Mouse (Mus musculus) heart, embryonic 11.5 days (tissue): ENCODE measurements around the gene Phldb1. TPM values are rescaled to one million over a fixed set of nuclear protein-coding genes. Genes with fewer than 3 reads are reported as not detected.
A peak's percentile ranks its signal among the peaks of the same experiment; 100 is the strongest.

Experiments
- ATAC-seq: fragments of 200-750 bp; cut with Nextera tagmentation; replicated peaks from 2 replicates; pipeline ENCODE4 v1.8.0; 2017; ENCODE audit warnings: moderate library complexity; ENCODE audit not compliant: insufficient number of reproducible peaks, low FRiP score, low TSS enrichment
- H3K27ac ChIP-seq: fragments of 300-500 bp; sonication (generic); 2 replicates; pipeline ENCODE4 v1.5.1; 2014; ENCODE audit warnings: mild to moderate bottlenecking, low read depth, low read length
- H3K27me3 ChIP-seq: fragments of 300-500 bp; sonication (generic); 2 replicates; pipeline ENCODE4 v1.6.1; 2014; ENCODE audit warnings: mild to moderate bottlenecking, low read length, mixed read lengths; ENCODE audit not compliant: control insufficient read depth, insufficient read depth
- H3K36me3 ChIP-seq: fragments of 300-500 bp; sonication (generic); 2 replicates; pipeline ENCODE4 v1.6.1; 2014; ENCODE audit warnings: mild to moderate bottlenecking, low read length, moderate library complexity, mixed read lengths; ENCODE audit not compliant: control insufficient read depth, insufficient read depth
- H3K4me1 ChIP-seq: fragments of 300-500 bp; sonication (generic); 2 replicates; pipeline ENCODE4 v1.6.1; 2014; ENCODE audit warnings: low read length; ENCODE audit not compliant: control insufficient read depth, insufficient read depth
- H3K4me2 ChIP-seq: fragments of 300-500 bp; sonication (generic); 2 replicates; pipeline ENCODE4 v1.6.1; 2014; ENCODE audit warnings: mild to moderate bottlenecking, moderate library complexity
- H3K4me3 ChIP-seq: fragments of 300-500 bp; sonication (generic); 2 replicates; pipeline ENCODE4 v1.5.1; 2014; ENCODE audit warnings: low read depth, low read length
- H3K9ac ChIP-seq: fragments of 300-500 bp; sonication (generic); 2 replicates; pipeline ENCODE4 v1.6.1; 2014; ENCODE audit warnings: mild to moderate bottlenecking, low read depth, low read length, moderate library complexity
- H3K9me3 ChIP-seq: fragments of 300-500 bp; sonication (generic); replicated peaks from 2 replicates; pipeline ENCODE4 v1.6.1; 2016; ENCODE audit warnings: low read length; ENCODE audit not compliant: control insufficient read depth
- WGBS: fragments of 180-500 bp; shearing (Covaris S2); extraction: QIAGEN DNeasy Blood & Tissue Kit; methylation state at CpG from one replicate; pipeline ENCODE4 v1.1.7; 2014; ENCODE audit not compliant: insufficient replicate concordance; 5-methylcytosine and 5-hydroxymethylcytosine counted together
- polyA plus RNA-seq: library from polyadenylated mRNA; unstranded; fragments of >200 nt; fragmentation: Nextera tagmentation; extraction: Ambion mirVana; gene quantifications from 2 replicates; pipeline ENCODE4 v1.2.1, GENCODE M21; 2014

The Phldb1 gene
- polyA plus RNA-seq, 1 experiment from 2014 or later: 23.6 TPM

DNA sequence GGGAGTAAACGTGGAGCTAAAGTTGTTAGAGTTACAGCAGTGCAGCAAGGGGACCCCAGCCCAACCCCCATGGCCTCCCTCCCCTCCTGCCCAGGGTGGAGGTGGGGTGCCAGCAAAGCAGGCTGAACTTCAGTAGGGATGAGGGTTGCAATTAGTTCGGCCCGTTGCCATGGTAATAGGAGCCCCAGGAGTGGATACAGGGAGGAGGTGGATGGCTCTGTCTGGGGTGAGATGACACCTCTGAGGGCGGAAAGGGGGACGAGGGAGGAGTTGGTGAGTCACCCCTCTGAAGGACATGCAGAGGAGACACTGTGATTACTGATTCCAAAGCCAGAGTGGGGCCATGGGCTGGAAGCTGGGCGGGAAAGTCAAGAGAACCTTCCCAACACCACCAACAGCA lies 26.1 kb downstream of the Phldb1 start:
- 17% methylated on average over 6 of the region's 6 CpGs for WGBS
- H3K4me1 ChIP-seq: peaks cover 16% of the 10 kb centered on the region
- ATAC-seq: no peak
- H3K9me3 ChIP-seq: no peaks in the 10 kb centered on the region
- H3K4me3 ChIP-seq: peak overlapping the region; percentile 47
- no peaks in the 10 kb centered on the region; the same call in 1 of the 2 replicates for H3K27me3 ChIP-seq
- peaks cover 10% of the 10 kb centered on the region for H3K36me3 ChIP-seq
- peak overlapping the region; percentile 46 for H3K9ac ChIP-seq
- H3K27ac ChIP-seq: peak overlapping the region; percentile 31; the same call in 1 of the 2 replicates
- H3K4me2 ChIP-seq: peak overlapping the region; percentile 75

DNA sequence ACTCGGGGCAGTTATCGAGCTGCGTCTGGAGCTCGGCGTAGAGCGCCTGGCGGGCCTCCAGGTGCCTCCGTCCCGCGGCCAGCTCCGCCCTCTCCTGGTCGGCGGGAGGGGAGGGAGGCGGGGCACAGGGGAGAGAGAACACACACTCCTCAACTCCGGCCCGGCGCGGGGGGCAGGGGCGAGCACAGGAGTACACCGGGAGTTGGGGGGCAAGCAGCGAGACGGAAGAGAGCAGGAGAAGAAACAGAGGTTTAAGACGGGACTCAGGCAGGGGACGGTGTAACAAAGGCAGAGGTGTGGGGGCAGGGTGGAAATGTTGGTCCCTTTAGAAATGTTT lies 26.6 kb downstream of the Phldb1 start:
- Histone ChIP-seq H3K4me1 (peaks cover 16% of the 10 kb centered on the region), H3K36me3 (peaks cover 10% of the 10 kb centered on the region), H3K27ac (peak overlapping the region; percentile 31; the same call in 1 of the 2 replicates), H3K27me3 (no peaks in the 10 kb centered on the region; the same call in 1 of the 2 replicates), H3K4me3 (peak overlapping the region; percentile 47), H3K9ac (peak overlapping the region; percentile 46), H3K9me3 (no peaks in the 10 kb centered on the region), H3K4me2 (peak overlapping the region; percentile 75)
- peak; percentile 64 for ATAC-seq
- 3% methylated on average over 24 of the region's 24 CpGs for WGBS

- WGBS: 27% methylated on average over 28 of the region's 28 CpGs
- H3K36me3 ChIP-seq: peaks cover 10% of the 10 kb centered on the region
- no peaks in the 10 kb centered on the region; the same call in 1 of the 2 replicates for H3K27me3 ChIP-seq
- H3K4me2 ChIP-seq: peak overlapping the region; percentile 75
- no peak overlapping the region for H3K27ac ChIP-seq
- peak overlapping the region; percentile 46 for H3K9ac ChIP-seq
- H3K9me3 ChIP-seq: no peaks in the 10 kb centered on the region
- H3K4me1 ChIP-seq: peaks cover 16% of the 10 kb centered on the region
- ATAC-seq: no peak
- peak overlapping the region; percentile 47 for H3K4me3 ChIP-seq
Measured at GRCm38 (mm10) chr9:44707749-44708428, 27.1 kb downstream of the Phldb1 start.

DNA sequence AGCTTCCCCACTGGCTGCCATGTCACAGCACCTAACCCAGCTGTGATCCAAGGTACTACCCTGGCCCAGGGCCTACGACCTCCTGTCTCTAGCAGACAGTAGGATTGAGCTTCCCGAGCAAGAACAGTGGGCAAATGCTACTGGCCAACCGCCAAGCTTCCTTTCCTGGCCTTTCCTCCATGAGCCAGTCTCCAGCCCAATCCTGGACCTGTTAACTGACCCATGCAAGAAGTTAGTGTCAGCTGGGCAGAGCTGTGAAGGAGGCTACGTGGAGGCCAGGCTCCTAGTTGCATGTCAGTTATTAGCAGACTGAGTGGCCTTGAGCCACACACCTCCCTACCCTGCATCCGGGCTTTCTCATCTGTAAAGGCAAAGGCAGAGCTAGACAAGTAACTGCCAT lies 35.3 kb downstream of the Phldb1 start:
- Histone ChIP-seq H3K9ac (no peak overlapping the region), H3K36me3 (peaks cover 34% of the 10 kb centered on the region)
- WGBS: 78% methylated on average over 5 of the region's 5 CpGs

DNA sequence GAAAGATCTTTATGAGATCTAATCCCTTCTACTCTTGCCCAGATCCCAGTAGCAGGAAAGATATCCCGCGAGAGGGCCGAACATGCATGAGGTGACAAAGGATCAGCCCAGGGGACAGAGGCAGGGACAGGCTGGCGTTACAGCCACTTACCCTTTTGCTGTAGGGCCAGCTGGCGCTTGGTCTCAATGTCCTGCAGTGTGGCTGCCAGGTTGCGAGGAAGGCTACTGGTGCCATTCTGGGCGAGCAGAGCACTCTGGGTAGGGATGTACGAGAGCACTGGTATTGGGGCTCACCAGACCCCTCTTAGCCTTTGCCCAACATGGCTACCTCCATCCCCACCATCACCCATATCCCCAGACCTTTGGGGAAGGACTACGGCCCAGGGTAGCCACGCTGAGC lies 35.8 kb downstream of the Phldb1 start:
- no peak overlapping the region for H3K4me3 ChIP-seq
- H3K4me1 ChIP-seq: no peaks in the 10 kb centered on the region
- H3K4me2 ChIP-seq: no peak overlapping the region
- no peaks in the 10 kb centered on the region for H3K27me3 ChIP-seq
- no peaks in the 10 kb centered on the region for H3K9me3 ChIP-seq
- H3K27ac ChIP-seq: no peak overlapping the region
- H3K36me3 ChIP-seq: peaks cover 30% of the 10 kb centered on the region
- H3K9ac ChIP-seq: no peak overlapping the region
- WGBS: 79% methylated on average over 10 of the region's 10 CpGs
- no peak for ATAC-seq

More for the DNA sequence above, 35.3 kb downstream of the Phldb1 start:
- Histone ChIP-seq H3K9me3 (no peaks in the 10 kb centered on the region), H3K4me3 (no peak overlapping the region), H3K4me1 (no peaks in the 10 kb centered on the region), H3K27ac (no peak overlapping the region), H3K4me2 (no peak overlapping the region), H3K27me3 (no peaks in the 10 kb centered on the region)
- ATAC-seq: no peak

DNA sequence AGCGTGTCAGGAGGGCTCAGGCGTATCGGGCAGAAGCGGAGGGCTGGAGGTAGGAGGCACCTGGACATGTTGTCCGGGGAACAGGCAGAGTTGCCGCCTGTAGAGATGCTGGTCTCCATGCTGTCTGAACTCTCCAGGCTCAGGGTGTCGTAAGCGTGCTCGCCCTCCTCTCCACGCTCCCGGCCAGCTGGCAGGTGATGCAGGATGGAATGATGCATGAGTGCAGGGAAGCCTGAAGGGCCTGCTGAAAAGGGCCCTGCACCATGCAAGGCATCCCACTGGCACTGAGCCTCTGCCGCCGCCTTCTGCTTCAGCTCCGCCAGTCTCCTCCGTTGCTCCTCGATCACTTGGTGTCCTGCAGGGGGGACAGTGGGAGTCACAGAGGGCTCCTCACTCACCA lies 37.1 kb downstream of the Phldb1 start:
- 90% methylated on average over 16 of the region's 16 CpGs for WGBS
- no peak overlapping the region for H3K4me2 ChIP-seq
- no peak for ATAC-seq
- peaks cover 42% of the 10 kb centered on the region for H3K36me3 ChIP-seq
- no peak overlapping the region for H3K9ac ChIP-seq
- no peak overlapping the region for H3K4me3 ChIP-seq
- no peaks in the 10 kb centered on the region for H3K9me3 ChIP-seq
- H3K27me3 ChIP-seq: no peaks in the 10 kb centered on the region
- H3K27ac ChIP-seq: no peak overlapping the region
- H3K4me1 ChIP-seq: no peaks in the 10 kb centered on the region

GRCm38 (mm10) chr9:44693071-44693470 lies 41.9 kb downstream of the Phldb1 start:
- 81% methylated on average over 11 of the region's 11 CpGs for WGBS
- H3K4me3 ChIP-seq: no peak overlapping the region

DNA sequence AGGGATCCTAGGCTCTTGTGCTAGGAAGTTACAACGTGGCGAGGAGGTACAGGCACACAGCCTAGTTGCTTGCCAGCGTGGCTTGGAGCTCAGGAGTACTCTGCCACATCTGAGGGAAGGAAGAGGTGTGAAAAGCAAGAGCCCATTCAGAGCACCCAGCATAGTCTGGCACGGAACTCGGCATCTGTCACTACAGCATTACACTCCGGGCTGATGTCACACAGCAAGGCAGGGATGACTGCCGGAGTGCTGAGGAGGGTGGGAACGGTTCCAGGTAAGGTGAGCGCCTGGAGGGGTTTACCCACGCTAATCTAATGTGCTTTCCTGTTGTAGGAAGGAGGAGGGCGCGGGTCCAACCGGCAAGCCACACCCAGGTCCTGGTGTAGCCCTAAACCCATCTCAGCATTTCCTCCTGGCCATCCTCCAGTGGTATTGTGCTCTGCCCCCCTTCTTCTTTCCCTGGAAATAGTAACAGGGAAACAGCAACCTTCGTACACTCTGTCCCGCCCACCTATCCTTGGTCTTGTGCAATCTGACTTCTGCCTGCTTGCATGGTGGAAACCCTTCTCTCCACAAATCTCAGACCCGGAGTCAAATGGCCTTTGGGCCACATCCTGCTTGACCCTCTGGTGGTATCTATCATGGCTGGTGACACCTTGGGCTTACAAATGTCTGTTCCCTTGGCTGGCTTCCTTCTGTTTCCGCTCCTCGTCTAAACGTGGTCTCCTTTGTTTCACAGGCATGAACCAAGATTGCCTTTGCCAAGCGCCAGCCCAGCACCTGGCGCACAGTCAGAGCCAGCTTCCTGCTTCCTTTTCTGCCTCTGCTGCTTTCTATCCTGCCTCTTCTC lies 43.1 kb downstream of the Phldb1 start:
- no peaks in the 10 kb centered on the region for H3K27me3 ChIP-seq
- no peak overlapping the region for H3K4me3 ChIP-seq
- no peak for ATAC-seq
- WGBS: 63% methylated on average over 21 of the region's 21 CpGs
- H3K9ac ChIP-seq: 0 out of 2 replicates have a peak overlapping the region, but pooled peaks have one; percentile 28
- no peaks in the 10 kb centered on the region for H3K9me3 ChIP-seq
- no peak overlapping the region for H3K4me2 ChIP-seq
- peaks cover 26% of the 10 kb centered on the region for H3K36me3 ChIP-seq
- peaks cover 16% of the 10 kb centered on the region for H3K4me1 ChIP-seq
- H3K27ac ChIP-seq: peak overlapping the region; percentile 46

More at GRCm38 (mm10) chr9:44693071-44693470, 41.9 kb downstream of the Phldb1 start:
- no peaks in the 10 kb centered on the region for H3K9me3 ChIP-seq
- H3K4me1 ChIP-seq: peaks cover 16% of the 10 kb centered on the region
- no peak overlapping the region for H3K9ac ChIP-seq
- no peak for ATAC-seq
- no peak overlapping the region for H3K27ac ChIP-seq
- no peaks in the 10 kb centered on the region for H3K27me3 ChIP-seq
- no peak overlapping the region for H3K4me2 ChIP-seq
- H3K36me3 ChIP-seq: peaks cover 23% of the 10 kb centered on the region
